Mouse (Mus musculus): Measurements from ENCODE around the gene Acot1. TPM values are rescaled to one million over a fixed set of nuclear protein-coding genes. Genes with fewer than 3 reads are reported as not detected.

The Acot1 gene
- 10.6 and 15.6 TPM in 2 replicates for total RNA-seq (2023)

GRCm38 (mm10) chr12:84009171-84009965 lies at the start of gene Acot1:
Gene Acot1 (plus strand): TSS chr12:84009490.

GRCm38 (mm10) chr12:83984752-83985151 lies 24.5 kb upstream of the Acot1 start, which contains the start of gene Heatr4:
Gene Heatr4 (minus strand): TSS chr12:83984852.

GRCm38 (mm10) chr12:83987583-83988441 lies 21.5 kb upstream of the Acot1 start, which contains the start of gene Acot2:
Gene Acot2 (plus strand): TSS chr12:83987861.

GRCm38 (mm10) chr12:84038241-84038640 lies 29.0 kb downstream of the Acot1 start, which contains the start of gene Acot4:
Gene Acot4 (plus strand): TSS chr12:84038379.

GRCm38 (mm10) chr12:84038691-84039111 lies 29.4 kb downstream of the Acot1 start, which contains the start of gene Gm49366:
Gene Gm49366 (plus strand): TSS chr12:84038935.

GRCm38 (mm10) chr12:84051937-84052474 lies 42.7 kb downstream of the Acot1 start, which contains the start of gene Acot3:
Gene Acot3 (plus strand): TSS chr12:84052144.

Other genes starting within 250 kb of the Acot1 start
- gene Papln, start 245.9 kb upstream of the Acot1 start, total RNA-seq (2023) = 0.14 TPM in 1 of 2 replicates, not detected in the other
- 128 and 146 TPM in 2 replicates for gene Numb, start 87.6 kb upstream of the Acot1 start, total RNA-seq (2023)
- gene Riox1, start 58.9 kb upstream of the Acot1 start, total RNA-seq (2023) = 38.5 and 50.5 TPM in 2 replicates
- gene Heatr4, start 24.6 kb upstream of the Acot1 start, total RNA-seq (2023) = not detected in 2 replicates
- gene Acot2, start 21.6 kb upstream of the Acot1 start, total RNA-seq (2023) = 4.6 and 5.4 TPM in 2 replicates
- gene Acot4, start 28.9 kb downstream of the Acot1 start, total RNA-seq (2023) = 0.16 TPM in 1 of 2 replicates, not detected in the other
- not detected in 2 replicates for gene Gm49366, start 29.4 kb downstream of the Acot1 start, total RNA-seq (2023)
- gene Acot3, start 42.7 kb downstream of the Acot1 start, total RNA-seq (2023) = not detected in 2 replicates
- not detected in 2 replicates for gene Acot5, start 59.8 kb downstream of the Acot1 start, total RNA-seq (2023)
- 0.34 TPM in 1 of 2 replicates, not detected in the other for gene Acot6, start 91.2 kb downstream of the Acot1 start, total RNA-seq (2023)
- 0.57 TPM in 1 of 2 replicates, not detected in the other for gene Dnal1, start 104.9 kb downstream of the Acot1 start, total RNA-seq (2023)
- 2.7 and 7.8 TPM in 2 replicates for gene Pnma1, start 139.0 kb downstream of the Acot1 start, total RNA-seq (2023)
- gene Elmsan1, start 209.4 kb downstream of the Acot1 start, total RNA-seq (2023) = 88.6 and 151 TPM in 2 replicates

Measured in neutrophil, adult 65 days (primary cell).